Mouse (Mus musculus): Measurements from ENCODE around the gene Lsg1. TPM values are rescaled to one million over a fixed set of nuclear protein-coding genes. Genes with fewer than 3 reads are reported as not detected.
A peak's percentile ranks its signal among the peaks of the same experiment; 100 is the strongest.

Lsg1 gene
- total RNA-seq, 2 experiments from 2014 or later: 51.5 to 52.0 TPM

DNA sequence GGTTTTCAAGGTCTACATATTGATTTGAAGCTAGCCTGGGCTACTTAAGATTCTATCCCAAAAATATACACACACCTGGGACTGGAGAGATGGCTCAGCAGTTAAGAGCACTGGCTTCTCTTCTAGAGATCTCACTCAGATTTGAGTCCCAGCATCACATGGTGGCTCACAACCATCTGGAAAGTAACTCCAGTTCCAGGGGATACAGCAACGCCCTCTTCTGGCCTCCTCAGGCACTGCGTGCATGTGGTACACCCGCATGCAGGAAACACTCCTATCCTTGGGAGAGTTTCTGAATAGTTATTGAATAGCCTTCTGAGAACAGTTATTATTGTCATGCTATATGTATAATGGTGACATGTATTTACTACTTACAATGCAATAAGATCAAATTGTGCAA is 66.2 kb downstream of the Lsg1 start:
- DNase-seq (ENCODE audit: low spot score in 2 of 2): no peak

DNA sequence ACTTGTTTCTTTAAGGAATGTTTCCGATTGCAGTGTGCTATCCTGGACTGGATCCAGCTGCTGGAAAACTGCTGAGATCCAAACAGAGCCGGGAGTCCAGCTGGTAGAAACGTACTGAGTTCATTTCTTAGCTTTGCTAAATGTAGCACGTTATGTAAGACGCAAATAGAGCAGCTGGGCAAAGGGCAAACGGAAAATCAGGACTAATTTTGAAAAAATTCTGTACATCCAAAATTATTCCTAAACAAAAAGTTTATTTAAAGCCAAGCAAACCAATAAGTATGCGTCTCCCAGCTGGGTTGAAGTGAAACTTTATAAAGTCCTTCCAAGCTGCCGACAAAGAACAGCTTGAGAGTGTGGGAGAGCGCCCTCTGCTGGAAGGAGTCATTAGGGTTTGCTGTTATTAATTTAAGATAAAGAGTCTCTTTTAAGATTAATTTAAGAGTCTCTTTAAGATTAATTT is 67.0 kb downstream of the Lsg1 start:
- DNase-seq (ENCODE audit: low spot score in 2 of 2): peak in 1 of 2 experiments; percentile 49

DNA sequence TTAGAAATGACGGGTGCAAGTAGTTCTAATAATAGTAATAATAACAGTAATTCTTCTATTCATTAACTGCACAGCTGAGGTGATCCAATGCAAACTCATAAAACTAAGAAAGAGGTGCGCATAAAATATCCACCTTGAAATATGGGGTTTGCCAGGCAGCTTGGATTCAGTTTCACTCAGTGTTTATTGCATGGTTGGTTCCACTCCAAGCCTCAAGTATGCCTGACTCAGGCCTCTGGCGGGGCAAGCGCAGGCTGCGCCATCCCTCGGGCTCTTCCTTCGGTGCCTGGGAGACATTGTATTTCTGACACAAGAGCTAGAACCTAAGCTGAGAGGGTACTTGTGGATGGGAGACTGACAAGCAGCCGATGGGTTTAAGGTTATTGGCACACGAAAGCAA is 68.8 kb downstream of the Lsg1 start:
- no peak for DNase-seq (ENCODE audit: low spot score in 2 of 2)

DNA sequence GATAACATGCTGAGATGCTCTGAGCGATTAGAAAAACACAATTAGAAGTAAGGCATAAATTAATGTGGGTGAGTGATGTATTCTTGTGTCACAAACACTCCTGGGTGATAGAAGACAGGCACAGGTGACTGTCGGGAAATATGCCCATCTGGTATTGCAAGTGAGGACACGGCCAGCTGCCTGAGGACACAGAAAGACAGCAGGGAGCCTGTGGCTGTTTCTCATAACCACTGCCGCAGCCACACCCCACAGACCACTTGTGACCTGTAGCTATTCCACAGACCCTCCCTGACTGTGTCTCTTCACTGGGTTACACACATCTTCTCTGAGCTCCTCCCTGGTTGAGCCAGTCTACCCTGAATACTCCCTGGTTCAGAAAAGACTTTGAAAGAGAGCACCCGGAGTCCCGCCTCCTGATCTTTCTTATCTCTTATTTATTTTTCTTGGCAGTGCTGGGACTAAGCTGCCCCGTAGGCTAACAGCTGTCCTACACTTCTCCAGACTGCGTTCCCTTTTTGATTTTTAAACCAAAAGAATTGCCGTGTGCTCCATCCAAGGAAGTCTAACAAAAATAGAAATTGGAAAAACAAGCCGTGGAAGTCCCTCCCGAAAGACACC is 69.6 kb downstream of the Lsg1 start:
- no peak for DNase-seq (ENCODE audit: low spot score in 2 of 2)

DNA sequence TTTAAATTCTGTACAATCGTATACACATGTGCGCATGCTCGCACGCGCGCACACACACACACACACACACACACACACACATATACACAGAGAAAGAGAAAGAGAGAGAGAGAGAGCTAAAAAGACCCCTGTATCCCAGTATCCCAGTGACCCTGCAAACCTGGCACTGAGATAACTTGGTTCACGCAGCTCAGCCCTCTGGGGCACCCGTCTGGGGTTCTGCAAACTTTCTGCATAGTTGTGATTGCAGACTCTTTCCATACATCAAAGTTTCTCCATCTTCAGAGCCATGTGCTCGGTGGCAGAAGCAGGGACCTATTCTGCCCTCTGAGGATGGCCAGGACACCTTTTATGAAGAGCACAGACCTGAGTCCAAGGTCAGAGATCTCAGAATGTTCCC is 70.4 kb downstream of the Lsg1 start:
- DNase-seq (ENCODE audit: low spot score in 2 of 2): no peak

DNA sequence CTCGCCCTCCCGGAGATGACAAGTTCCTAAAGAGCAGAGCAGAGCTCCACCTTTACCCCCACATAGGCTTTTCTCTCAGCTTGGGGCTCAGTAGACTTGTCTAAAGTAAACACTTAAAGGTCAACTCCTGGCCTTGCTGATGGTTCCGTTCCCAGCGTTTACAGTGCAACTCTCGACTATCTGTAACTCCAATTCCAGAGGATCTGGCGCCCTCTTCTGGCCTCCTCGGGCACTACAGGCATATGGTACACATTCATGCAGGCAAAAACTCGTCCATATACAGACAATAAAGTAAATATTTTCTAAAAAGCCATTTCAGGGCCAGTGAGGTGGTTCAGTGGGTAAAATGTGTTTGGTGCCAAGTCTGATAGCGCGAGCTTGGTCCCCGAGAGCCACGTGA is 72.0 kb downstream of the Lsg1 start:
- no peak for DNase-seq (ENCODE audit: low spot score in 2 of 2)

DNA sequence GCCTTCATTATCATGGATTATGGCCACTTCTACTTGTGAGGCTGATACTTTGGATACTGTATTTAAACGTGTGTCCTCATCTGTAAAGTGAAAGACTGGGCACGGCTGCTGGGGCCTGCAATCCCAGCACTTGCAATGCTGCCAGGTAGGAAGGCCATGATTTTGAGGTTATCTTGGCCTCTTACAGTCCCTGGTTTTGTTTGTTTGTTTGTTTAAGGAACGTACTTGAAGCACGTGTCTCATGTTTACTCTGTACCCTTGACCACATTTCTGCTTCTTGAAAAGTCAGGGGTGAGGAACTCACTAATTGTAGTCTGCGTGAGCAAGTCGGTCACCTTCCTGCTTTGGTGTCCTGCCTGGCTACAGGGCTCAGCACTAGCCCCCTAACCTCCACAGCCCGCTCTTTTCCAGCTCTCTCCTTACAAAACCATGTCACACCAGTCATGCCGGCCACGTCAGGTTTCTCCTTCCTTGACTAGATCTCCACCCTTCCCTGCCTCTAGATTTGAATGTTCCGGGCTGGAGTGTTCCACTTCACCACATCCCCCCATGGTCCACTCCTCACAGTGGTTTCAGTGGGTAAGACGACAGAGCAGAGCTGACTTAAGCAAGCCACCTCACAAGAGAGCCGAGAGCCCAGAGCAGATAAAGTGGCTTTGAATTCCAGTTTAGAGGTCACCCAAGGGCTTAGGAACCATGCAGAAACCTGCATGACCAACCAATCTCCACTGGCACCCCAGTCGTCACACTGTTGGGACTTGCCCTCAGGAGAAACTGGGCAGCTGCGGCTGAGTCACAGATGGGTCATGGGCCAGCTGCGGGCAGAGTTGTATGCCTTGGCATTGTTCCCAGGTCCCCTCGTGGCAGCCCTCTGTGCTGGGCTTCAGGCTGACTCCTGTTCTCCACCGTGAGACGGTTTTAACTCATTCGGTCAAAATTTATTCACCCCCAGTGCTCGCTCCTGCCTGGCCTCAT is 74.1 kb downstream of the Lsg1 start:
- DNase-seq (ENCODE audit: low spot score in 2 of 2): no peak

DNA sequence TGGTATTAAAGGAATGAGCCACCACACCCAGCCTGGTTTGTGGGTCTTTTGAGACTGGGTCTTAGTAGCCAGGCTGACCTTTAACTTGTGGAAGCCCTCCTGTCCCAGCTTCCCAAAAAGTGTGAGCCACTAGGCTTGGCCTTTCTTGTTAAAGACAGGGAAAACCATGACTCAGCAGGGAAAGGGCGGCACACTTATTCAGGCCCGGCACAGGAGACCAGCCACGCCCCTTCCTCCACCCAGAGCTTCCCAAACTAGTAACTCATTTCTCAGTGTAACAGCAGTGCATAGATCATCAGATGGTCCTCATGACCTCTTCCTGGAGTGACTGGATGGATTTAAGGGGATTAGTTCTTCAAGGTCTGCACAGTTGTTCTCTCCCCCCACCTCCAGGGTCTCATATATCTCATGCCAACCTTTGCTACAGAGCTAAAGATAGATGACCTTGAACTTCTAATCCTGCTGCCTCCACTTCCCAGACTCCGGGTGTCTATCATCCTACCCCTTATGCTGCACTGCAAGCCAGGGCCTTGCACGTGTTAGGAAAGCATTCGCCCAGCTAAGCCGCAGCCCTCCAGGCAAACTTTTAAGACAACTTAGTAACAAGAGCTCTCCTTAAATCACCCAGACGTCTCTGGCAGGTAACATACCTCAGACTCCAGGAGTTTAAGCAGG is 74.9 kb downstream of the Lsg1 start:
- no peak for DNase-seq (ENCODE audit: low spot score in 2 of 2)

DNA sequence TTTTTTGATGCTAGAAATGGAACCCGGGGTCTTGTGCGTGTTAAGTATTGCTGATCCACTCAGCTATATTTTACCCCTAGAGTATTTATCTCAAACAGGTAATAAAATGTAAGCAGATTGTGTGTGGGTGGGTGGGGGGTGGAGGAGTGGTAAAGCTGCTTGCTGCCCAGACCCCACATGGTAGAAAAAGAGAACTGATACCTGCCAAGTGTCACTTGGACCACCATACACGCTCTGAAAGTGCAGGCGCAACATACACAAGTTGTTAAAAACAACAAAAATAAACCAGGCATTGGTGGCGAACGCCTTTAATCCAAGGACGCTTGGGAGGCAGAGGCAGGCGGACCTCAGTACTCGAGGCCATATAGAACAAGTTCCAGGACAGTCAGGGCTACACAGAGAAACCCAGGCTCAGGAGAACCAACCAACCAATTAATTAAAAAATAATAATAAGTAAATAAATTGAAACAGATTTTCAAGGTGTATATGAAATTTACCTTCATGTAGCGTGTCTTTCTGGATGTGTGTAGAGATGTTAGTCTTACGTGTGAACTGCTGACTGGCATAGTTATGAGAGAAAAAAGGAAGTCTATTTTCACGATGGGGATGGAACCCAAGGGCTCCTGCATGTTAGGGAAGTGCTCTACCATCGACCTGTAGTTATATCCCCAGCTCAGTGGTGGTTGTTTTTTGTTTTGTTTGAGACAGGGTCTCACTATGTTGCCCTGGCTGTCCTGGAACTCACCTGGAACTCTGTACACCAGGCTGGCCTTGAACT is 75.6 kb downstream of the Lsg1 start:
- DNase-seq (ENCODE audit: low spot score in 2 of 2): no peak

DNA sequence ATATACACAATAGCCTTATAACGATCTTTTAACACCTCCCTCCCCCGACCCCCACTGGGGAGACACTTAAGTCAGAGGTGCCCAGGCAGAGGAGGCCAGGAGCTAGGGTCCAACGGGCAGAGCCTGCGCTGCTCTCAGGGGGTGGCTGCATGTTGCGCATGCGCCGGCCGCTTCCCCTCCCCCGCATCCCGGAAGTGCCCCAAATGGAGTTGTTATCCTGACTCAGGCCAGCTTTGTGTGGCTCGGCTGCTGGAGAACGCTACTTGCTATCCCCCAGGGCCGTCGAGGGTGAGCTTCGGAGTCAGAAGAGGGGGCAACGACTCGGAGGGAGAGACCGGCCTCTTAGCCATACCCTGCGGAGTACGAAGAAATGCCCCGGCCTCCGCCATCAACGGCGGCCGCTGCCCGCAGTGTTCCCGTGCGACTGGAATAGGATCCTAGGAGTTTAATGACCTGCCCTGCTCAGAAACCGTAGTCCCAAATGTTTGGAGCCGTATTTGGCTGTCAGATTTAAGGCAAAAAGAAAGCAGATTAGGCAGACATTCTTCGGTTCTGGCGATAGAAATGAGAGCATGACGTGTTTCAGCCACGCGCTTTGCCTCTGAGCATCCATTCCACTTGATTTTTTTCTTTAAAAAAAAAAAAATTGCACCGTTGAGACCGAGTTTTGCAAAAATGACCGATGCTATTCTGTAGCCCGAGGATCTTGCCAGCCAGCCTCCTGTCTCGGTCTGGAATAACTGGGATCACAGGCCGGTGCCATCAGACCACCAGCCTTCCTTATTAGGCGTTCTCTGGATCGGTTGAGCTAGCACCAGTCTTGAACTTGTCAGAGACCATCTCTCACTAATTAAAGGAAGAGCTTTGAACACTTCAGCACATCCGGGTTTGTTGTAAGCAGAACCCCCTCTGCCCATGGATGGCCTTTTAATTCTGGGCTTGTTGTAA is 76.6 kb downstream of the Lsg1 start:
- peak; percentile 77 to 83 for DNase-seq (ENCODE audit: low spot score in 2 of 2)

Other genes starting within 250 kb of the Lsg1 start
- 10 to 100 TPM; 59.8 to 65.4 TPM for gene Atp13a3, start 181.6 kb downstream of the Lsg1 start, total RNA-seq (2021)
- gene Tmem44, start 36.8 kb downstream of the Lsg1 start, total RNA-seq (2021): 10 to 100 TPM; 11.0 to 11.7 TPM
- 10 to 100 TPM; 45.6 to 51.8 TPM for gene Fam43a, start 12.1 kb upstream of the Lsg1 start, total RNA-seq (2021)